Mouse (Mus musculus) ES-E14 (cell line): ENCODE measurements at regions not wholly inside any gene's neighbourhood (a gene's known extent, or its start where the extent isn't known, plus 50 kb on each side); places are given as distances from the start of the nearest gene placed in this dataset.

Experiments
- DNase-seq: peaks from one replicate; pipeline ENCODE4 v3.0.0-alpha.2; 2013; ENCODE audit warnings: low read depth, low spot score
- H3K27ac ChIP-seq: 2 replicates; pipeline ENCODE4 v1.5.1; 2012; ENCODE audit warnings: low read depth, mild to moderate bottlenecking, low read length, moderate library complexity, mixed read lengths; ENCODE audit not compliant: poor library complexity, insufficient read depth, severe bottlenecking
- H3K36me3 ChIP-seq: 2 replicates; pipeline ENCODE4 v1.6.1; 2012; ENCODE audit warnings: mild to moderate bottlenecking, low read length, moderate library complexity, mixed read lengths; ENCODE audit not compliant: control insufficient read depth, poor library complexity, insufficient read depth, severe bottlenecking
- H3K4me1 ChIP-seq, 2 experiments: fragments of 150-350 bp in 1 of 2; sonication (generic) in 1 of 2; 2 replicates each; pipeline ENCODE4 v1.6.1; 2012; ENCODE audit warnings: low read length in 2 of 2, mild to moderate bottlenecking in 1 of 2, mixed read lengths in 1 of 2; ENCODE audit not compliant: control insufficient read depth in 2 of 2, insufficient read depth in 2 of 2, poor library complexity in 1 of 2
- H3K4me3 ChIP-seq, 2 experiments: fragments of 150-350 bp in 1 of 2; sonication (generic) in 1 of 2; 2 replicates each; pipeline ENCODE4 v1.5.1; 2012; ENCODE audit warnings: low read length in 2 of 2, low read depth in 1 of 2, mild to moderate bottlenecking in 1 of 2, mixed read lengths in 1 of 2; ENCODE audit not compliant: insufficient read depth in 1 of 2, poor library complexity in 1 of 2, severe bottlenecking in 1 of 2
- H3K9ac ChIP-seq: 2 replicates; pipeline ENCODE4 v1.6.1; 2012; ENCODE audit warnings: low read depth, mild to moderate bottlenecking, low read length, mixed read lengths; ENCODE audit not compliant: poor library complexity, insufficient read depth, severe bottlenecking
- H3K9me3 ChIP-seq: fragments of 150-350 bp; sonication (generic); 2 replicates; pipeline ENCODE4 v1.6.1; 2012; ENCODE audit warnings: low read depth, mild to moderate bottlenecking, low read length; ENCODE audit not compliant: control insufficient read depth, insufficient read depth
- CHD2 ChIP-seq: IDR thresholded peaks from 2 replicates; pipeline ENCODE4 v1.6.1; 2014; ENCODE audit warnings: mild to moderate bottlenecking, low read depth, low read length, inconsistent platforms
- HCFC1 ChIP-seq: IDR thresholded peaks from 2 replicates; pipeline ENCODE4 v1.6.1; 2012; ENCODE audit warnings: low read length, inconsistent platforms, borderline replicate concordance; ENCODE audit not compliant: insufficient read depth
- MAFK ChIP-seq: IDR thresholded peaks from 2 replicates; pipeline ENCODE4 v1.6.1; 2014; ENCODE audit warnings: mild to moderate bottlenecking, low read depth, low read length, inconsistent platforms; ENCODE audit not compliant: insufficient read depth
- ZC3H11A ChIP-seq: IDR thresholded peaks from 2 replicates; pipeline ENCODE4 v1.6.1; 2012; ENCODE audit warnings: low read depth, mild to moderate bottlenecking, inconsistent platforms, low read length, borderline replicate concordance
- ZNF384 ChIP-seq: IDR thresholded peaks from 2 replicates; pipeline ENCODE4 v1.6.1; 2012; ENCODE audit warnings: low read depth, low read length, inconsistent platforms
- in situ Hi-C, 2 experiments: fragments of 600-800 bp; cut with MboI; formaldehyde crosslinking; loops; one replicate each; pipeline ENCODE4 v1.15.1; 2025; ENCODE audit warnings: low sequenced_read_pairs in 2 of 2, inconsistent platforms in 1 of 2; ENCODE audit not compliant: unreplicated experiment in 2 of 2

DNA sequence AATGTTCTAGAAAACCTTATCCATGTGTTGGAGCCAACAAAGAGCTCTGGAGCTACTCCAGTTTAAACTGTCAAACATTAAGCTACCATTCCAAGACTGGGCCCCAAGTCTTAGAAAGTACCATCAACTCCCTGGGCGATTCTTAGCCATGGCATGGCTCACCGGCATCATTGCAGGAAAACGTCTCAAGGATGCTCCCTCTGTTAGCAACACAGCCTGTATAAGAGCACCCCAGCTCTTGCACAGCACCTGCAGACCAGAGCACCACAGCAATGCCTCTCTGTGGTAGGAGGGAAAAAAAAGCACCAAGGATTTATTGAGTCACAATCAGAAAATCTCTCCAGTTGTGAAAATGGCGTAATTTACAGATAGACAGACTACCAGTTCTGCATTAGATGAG lies 221.2 kb downstream of the Fam43a start:
- H3K4me3 ChIP-seq: peak overlapping the region in 1 of 2 experiments; percentile 7; a peak in 2 of 4 replicates
- DNase-seq: no peak
- in situ Hi-C loops: no loop called here
- peak overlapping the region; percentile 86; the same call in 1 of the 2 replicates for H3K27ac ChIP-seq
- no peak overlapping the region for H3K9ac ChIP-seq
- H3K9me3 ChIP-seq: no peaks in the 10 kb centered on the region
- no peaks in the 10 kb centered on the region for H3K36me3 ChIP-seq
- no peak for TF ChIP-seq ZNF384
- no peak for TF ChIP-seq MAFK
- TF ChIP-seq ZC3H11A: no peak
- no peak for TF ChIP-seq HCFC1
- TF ChIP-seq CHD2: no peak
- peaks cover 16 to 22% of the 10 kb centered on the region in 2 experiments for H3K4me1 ChIP-seq

DNA sequence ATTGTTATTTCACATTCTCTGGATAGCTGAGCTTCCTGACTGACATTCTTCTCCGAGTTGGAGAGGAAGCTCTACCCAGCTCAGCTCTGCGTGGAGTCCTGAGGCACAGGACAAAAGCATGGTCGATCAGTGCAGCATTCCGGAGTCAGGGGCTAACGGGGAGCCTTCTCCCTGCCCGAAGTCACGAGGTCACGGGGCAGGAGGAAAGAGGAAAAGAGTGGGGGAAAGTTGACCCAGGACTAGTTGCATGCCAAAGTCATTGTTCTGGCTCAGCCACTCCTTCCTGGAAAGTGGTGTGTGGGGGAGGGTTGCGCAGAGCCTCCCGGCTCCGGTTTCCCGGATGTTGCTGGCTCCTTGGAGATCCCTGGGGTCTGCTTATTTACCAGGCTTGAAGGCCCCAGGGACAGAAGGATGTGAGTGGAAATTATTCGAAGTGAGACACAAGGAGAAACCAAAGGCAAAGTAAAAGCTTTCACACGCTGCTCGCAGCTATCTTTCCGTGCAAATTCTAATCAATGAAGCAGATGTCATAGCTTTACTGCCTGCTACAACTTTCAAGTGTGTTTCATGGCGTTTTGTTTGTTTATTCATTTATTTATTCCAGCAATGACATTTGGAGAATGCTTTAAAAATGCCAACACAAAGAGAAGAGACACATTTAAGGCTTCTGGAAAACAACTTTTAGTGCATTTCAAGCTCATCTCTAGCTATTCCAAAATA lies 221.8 kb downstream of the Fam43a start:
- DNase-seq: peak; percentile 84
- H3K9me3 ChIP-seq: no peaks in the 10 kb centered on the region
- H3K9ac ChIP-seq: peak overlapping the region; percentile 51; the same call in 1 of the 2 replicates
- H3K36me3 ChIP-seq: no peaks in the 10 kb centered on the region
- peak overlapping the region in 1 of 2 experiments; percentile 7; a peak in 2 of 4 replicates for H3K4me3 ChIP-seq
- H3K4me1 ChIP-seq: peaks cover 16 to 22% of the 10 kb centered on the region in 2 experiments
- H3K27ac ChIP-seq: peak overlapping the region; percentile 86
- in situ Hi-C loops: no loop called here
- TF ChIP-seq ZNF384 (no peak), CHD2 (peak; percentile 47; the same call in 1 of the 2 replicates)

DNA sequence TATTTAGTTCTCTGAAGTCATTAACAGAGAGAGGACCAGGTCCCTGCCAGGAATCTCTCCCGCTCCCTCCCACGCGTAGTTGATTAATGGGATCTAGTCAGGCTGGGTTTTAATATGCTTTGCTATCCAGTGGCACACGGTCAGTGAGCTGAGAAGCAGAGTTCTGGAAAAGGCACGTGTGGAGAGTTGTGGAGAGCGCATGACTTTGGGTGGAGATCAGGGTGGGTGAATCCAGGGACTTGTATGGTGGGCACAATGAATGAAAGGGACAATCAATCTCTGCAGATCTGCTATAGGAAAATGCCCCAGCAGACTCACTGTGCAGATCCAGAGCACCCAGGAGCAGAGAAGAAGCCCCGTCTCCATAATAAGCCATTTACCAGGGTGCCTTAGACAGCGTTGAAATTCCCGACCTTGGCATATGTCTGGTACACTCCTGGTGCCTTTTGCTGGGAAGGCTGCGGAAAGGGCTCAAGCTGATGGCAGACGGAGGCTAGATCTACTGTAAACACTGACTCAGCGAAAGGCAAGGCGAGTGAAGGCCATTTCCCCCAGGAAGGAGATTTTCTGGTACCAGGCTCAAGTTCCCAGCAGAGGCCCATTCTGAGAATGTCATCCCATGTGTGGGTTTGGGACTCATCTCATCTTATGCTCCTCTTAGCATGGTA lies 222.5 kb downstream of the Fam43a start:
- Histone ChIP-seq H3K27ac (peak overlapping the region; percentile 86; the same call in 1 of the 2 replicates), H3K9ac (no peak overlapping the region; the same call in 1 of the 2 replicates), H3K4me1 (peaks cover 16 to 22% of the 10 kb centered on the region in 2 experiments), H3K36me3 (no peaks in the 10 kb centered on the region), H3K9me3 (no peaks in the 10 kb centered on the region), H3K4me3 (no peak overlapping the region)
- TF ChIP-seq ZNF384 (no peak), CHD2 (no peak), MAFK (peak; percentile 58), HCFC1 (no peak)
- no peak for DNase-seq
- in situ Hi-C loops: no loop called here

DNA sequence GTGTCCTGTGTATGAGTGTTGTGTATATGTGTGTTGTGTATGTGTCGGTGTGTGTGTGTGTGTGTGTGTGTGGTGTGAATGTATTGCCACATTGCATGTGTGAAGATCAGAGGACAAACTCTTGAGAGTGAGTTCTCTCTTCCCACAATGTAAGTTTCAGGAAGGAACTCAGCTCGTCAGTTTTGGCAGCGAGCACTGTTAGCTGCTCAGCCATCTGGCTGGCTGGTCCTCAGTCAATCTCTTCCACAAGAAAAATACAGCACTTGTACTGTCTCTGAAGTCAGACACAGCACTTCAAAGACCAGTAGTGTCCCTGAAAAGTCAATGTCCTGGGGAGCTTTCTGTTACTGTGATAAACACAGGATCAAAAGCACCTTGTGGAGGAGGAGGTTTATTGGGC lies 226.6 kb downstream of the Fam43a start:
- no peaks in the 10 kb centered on the region for H3K36me3 ChIP-seq
- TF ChIP-seq ZC3H11A (no peak), CHD2 (no peak)
- H3K4me1 ChIP-seq: peaks cover 8 to 9% of the 10 kb centered on the region in 2 experiments; a peak in 3 of 4 replicates
- no peak overlapping the region for H3K27ac ChIP-seq
- DNase-seq: no peak
- no peak overlapping the region for H3K4me3 ChIP-seq
- H3K9me3 ChIP-seq: no peaks in the 10 kb centered on the region
- in situ Hi-C loops: no loop called here
- no peak overlapping the region for H3K9ac ChIP-seq
